Comparison of ENCODE assay signal across 9 mouse cellular contexts in genomic region chr9:40336701-40337100, GRCm38 (mm10).
DNase-seq lines count a peak whose midpoint lies in the region; ATAC-seq lines count a peak whose summit lies in the region.
"Had no signal": no experiment of that assay in that cellular context is flagged by ENCODE, and none has a peak within 500 bp of the region (broad histone marks: within the 10 kb centered on the region; RNA-seq: fewer than 3 reads in every experiment).

No protein-coding gene starts in this region.

- H3K9ac ChIP-seq in embryonic facial prominence, embryonic 14.5 days (ENCODE audit: low read depth, low read length), result no peak overlapping the region
- H3K9ac ChIP-seq in neural tube, embryonic 14.5 days (replicated peaks; ENCODE audit: low read depth, low read length), result no peak overlapping the region

- no peaks in the 10 kb centered on the region for H3K4me1 ChIP-seq in embryonic facial prominence, embryonic 14.5 days (ENCODE audit: control insufficient read depth, insufficient read depth, low read length)
- peaks cover 3% of the 10 kb centered on the region; the same call in 1 of the 2 replicates for H3K4me1 ChIP-seq in embryonic facial prominence, embryonic 10.5 days
- H3K4me1 ChIP-seq in neural tube, embryonic 14.5 days (ENCODE audit: control insufficient read depth, insufficient read depth, low read length), result no peaks in the 10 kb centered on the region

- no peaks in the 10 kb centered on the region for H3K27me3 ChIP-seq in embryonic facial prominence, embryonic 14.5 days (replicated peaks; ENCODE audit: control insufficient read depth, insufficient read depth, low read length)
- no peaks in the 10 kb centered on the region for H3K27me3 ChIP-seq in embryonic facial prominence, embryonic 10.5 days (replicated peaks; ENCODE audit: low read depth, poor library complexity, severe bottlenecking)
- H3K27me3 ChIP-seq in neural tube, embryonic 14.5 days (ENCODE audit: control insufficient read depth, insufficient read depth, low read length), result no peaks in the 10 kb centered on the region

- ATAC-seq in embryonic facial prominence, embryonic 14.5 days (ENCODE audit: low read depth), result peak; percentile 54; the same call in 1 of the 2 replicates
- 0 out of 2 replicates have a peak, but pooled peaks have one; percentile 30 for ATAC-seq in neural tube, embryonic 14.5 days (ENCODE audit: low read depth)
- ATAC-seq in erythroid progenitor cell, adult 5-6 weeks (replicated peaks; ENCODE audit: low FRiP score, poor library complexity, severe bottlenecking), result no peak

- no peak overlapping the region for H3K4me2 ChIP-seq in embryonic facial prominence, embryonic 14.5 days (ENCODE audit: low read depth, low read length)
- no peak overlapping the region for H3K4me2 ChIP-seq in neural tube, embryonic 14.5 days (ENCODE audit: low read depth, low read length)

- H3K36me3 ChIP-seq in embryonic facial prominence, embryonic 14.5 days (ENCODE audit: control insufficient read depth, insufficient read depth, low read length), result no peaks in the 10 kb centered on the region
- no peaks in the 10 kb centered on the region for H3K36me3 ChIP-seq in embryonic facial prominence, embryonic 10.5 days (replicated peaks)
- peaks cover 4% of the 10 kb centered on the region; the same call in 1 of the 2 replicates for H3K36me3 ChIP-seq in neural tube, embryonic 14.5 days (ENCODE audit: control insufficient read depth, insufficient read depth, low read length)

- 58% methylated on average over 5 of the region's 5 CpGs for WGBS in embryonic facial prominence, embryonic 14.5 days
- 76% methylated on average over 5 of the region's 5 CpGs for WGBS in embryonic facial prominence, embryonic 10.5 days
- WGBS in neural tube, embryonic 14.5 days, result 52% methylated on average over 5 of the region's 5 CpGs

- no peak overlapping the region for H3K4me3 ChIP-seq in embryonic facial prominence, embryonic 14.5 days (ENCODE audit: low read depth, low read length)
- H3K4me3 ChIP-seq in embryonic facial prominence, embryonic 10.5 days, result no peak overlapping the region
- no peak overlapping the region for H3K4me3 ChIP-seq in neural tube, embryonic 14.5 days (ENCODE audit: low read depth, low read length)
- H3K4me3 ChIP-seq: myocyte had no signal

- DNase-seq in embryonic facial prominence, embryonic 14.5 days (ENCODE audit: low spot score), result peak; percentile 34
- no peak for DNase-seq in embryonic facial prominence, embryonic 10.5 days (ENCODE audit: low spot score)
- DNase-seq in lung, postnatal 36 days, result peak; percentile 32
- no peak for DNase-seq in lung, postnatal 14 days
- DNase-seq in cerebellum, postnatal 36 days, result peak; percentile 53 to 58
- DNase-seq in embryo, embryonic 10 days (ENCODE audit: low spot score), result no peak

- no peak overlapping the region for H3K27ac ChIP-seq in embryonic facial prominence, embryonic 14.5 days (replicated peaks; ENCODE audit: low read depth, low read length)
- H3K27ac ChIP-seq in embryonic facial prominence, embryonic 10.5 days (replicated peaks), result no peak overlapping the region
- no peak overlapping the region for H3K27ac ChIP-seq in neural tube, embryonic 14.5 days (ENCODE audit: low read depth, low read length)

- no peaks in the 10 kb centered on the region for H3K9me3 ChIP-seq in embryonic facial prominence, embryonic 14.5 days (ENCODE audit: control insufficient read depth, low read length)
- H3K9me3 ChIP-seq in embryonic facial prominence, embryonic 10.5 days, result no peaks in the 10 kb centered on the region
- H3K9me3 ChIP-seq in neural tube, embryonic 14.5 days (ENCODE audit: control insufficient read depth, low read length), result no peaks in the 10 kb centered on the region

Comparison
In these comparisons a context has a peak if more than half of its experiments do, and no peak if none do; other contexts are left out.
1. DNase-seq: peak in embryonic facial prominence, embryonic 14.5 days (single experiment), lung, postnatal 36 days (single experiment) and cerebellum, postnatal 36 days (2 of 2); none in embryonic facial prominence, embryonic 10.5 days (single experiment), lung, postnatal 14 days (single experiment) and embryo, embryonic 10 days (single experiment).